Mouse (Mus musculus) forebrain, embryonic 10.5 days (tissue): ENCODE measurements at regions not wholly inside any gene's neighbourhood (a gene's known extent, or its start where the extent isn't known, plus 50 kb on each side); places are given as distances from the start of the nearest gene placed in this dataset.
"Not testable (repeated sequence)": the region's sequence is repeated elsewhere in the genome, so short reads cannot be mapped to it uniquely, and the experiment has no call there.

Source experiments
- DNase-seq: peaks from one replicate; pipeline ENCODE4 v3.0.0-alpha.2; 2017; ENCODE audit warnings: low spot score; ENCODE audit errors: extremely low spot score
- H3K27ac ChIP-seq: fragments of 300-500 bp; sonication (generic); 2 replicates; pipeline ENCODE4 v1.5.1; 2016; ENCODE audit warnings: mild to moderate bottlenecking
- H3K27me3 ChIP-seq: fragments of 300-500 bp; sonication (generic); 2 replicates; pipeline ENCODE4 v1.6.1; 2016; ENCODE audit warnings: mild to moderate bottlenecking; ENCODE audit not compliant: poor library complexity, severe bottlenecking
- H3K36me3 ChIP-seq: fragments of 300-500 bp; sonication (generic); replicated peaks from 2 replicates; pipeline ENCODE4 v1.6.1; 2016; ENCODE audit warnings: mild to moderate bottlenecking, moderate library complexity
- H3K4me1 ChIP-seq: fragments of 300-500 bp; sonication (generic); 2 replicates; pipeline ENCODE4 v1.6.1; 2016
- H3K4me3 ChIP-seq: fragments of 300-500 bp; sonication (generic); 2 replicates; pipeline ENCODE4 v1.5.1; 2016; ENCODE audit warnings: mild to moderate bottlenecking, moderate library complexity
- H3K9me3 ChIP-seq: fragments of 300-500 bp; sonication (generic); 2 replicates; pipeline ENCODE4 v1.6.1; 2016; ENCODE audit warnings: mild to moderate bottlenecking, moderate library complexity
- WGBS: fragments of 180-500 bp; shearing (Covaris S2); methylation state at CpG from one replicate; pipeline ENCODE4 v1.1.7; 2016; 5-methylcytosine and 5-hydroxymethylcytosine counted together

DNA sequence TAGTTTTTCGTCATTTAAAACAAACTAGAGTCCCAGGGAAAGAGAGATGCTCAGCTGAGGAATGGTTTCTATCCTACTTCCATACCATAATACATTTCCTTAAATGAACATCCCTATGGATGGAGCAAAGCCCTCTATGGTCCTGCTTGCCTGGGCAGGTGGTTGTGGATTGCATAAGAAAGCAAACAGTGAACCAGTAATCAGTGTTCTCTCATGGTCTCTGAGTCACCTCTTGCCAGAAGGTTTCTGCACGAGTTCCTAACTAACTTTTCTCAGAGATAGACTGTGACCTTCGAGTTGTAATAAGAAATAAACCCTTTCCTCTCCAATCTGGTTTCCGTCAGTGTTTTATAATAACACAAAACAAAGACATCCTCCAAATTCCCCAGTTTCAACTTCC, 62.9 kb upstream of the Bet1 start:
- Histone ChIP-seq H3K4me3 (no peak overlapping the region), H3K9me3 (no peaks in the 10 kb centered on the region), H3K36me3 (no peaks in the 10 kb centered on the region), H3K4me1 (no peaks in the 10 kb centered on the region), H3K27me3 (no peaks in the 10 kb centered on the region), H3K27ac (no peak overlapping the region)
- DNase-seq, result no peak
- 85% methylated on average over 4 of the region's 4 CpGs for WGBS

DNA sequence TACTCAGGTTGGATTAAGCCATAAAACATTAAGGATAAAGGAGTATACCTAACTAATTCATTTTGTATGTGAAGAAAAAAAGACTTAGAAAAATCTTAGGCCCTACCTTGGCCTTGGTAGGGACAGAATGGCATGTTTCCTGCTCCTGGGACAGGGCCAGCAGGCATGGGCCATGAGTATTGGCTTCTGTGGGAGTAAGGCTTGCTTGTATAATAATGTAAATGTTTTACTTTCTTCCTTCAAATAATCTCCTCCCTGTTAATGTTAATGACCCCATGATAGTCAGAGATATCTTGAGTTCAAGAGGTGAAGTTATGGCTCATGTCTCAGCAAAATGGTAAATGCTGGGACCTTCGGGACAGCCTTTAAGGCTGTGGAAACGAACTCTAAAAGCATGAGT, 71.5 kb upstream of the Bet1 start:
- Histone ChIP-seq H3K36me3 (no peaks in the 10 kb centered on the region), H3K4me1 (no peaks in the 10 kb centered on the region), H3K27me3 (no peaks in the 10 kb centered on the region), H3K9me3 (no peaks in the 10 kb centered on the region), H3K4me3 (no peak overlapping the region), H3K27ac (no peak overlapping the region)
- DNase-seq, result no peak
- WGBS, result 93% methylated on average over 2 of the region's 2 CpGs

DNA sequence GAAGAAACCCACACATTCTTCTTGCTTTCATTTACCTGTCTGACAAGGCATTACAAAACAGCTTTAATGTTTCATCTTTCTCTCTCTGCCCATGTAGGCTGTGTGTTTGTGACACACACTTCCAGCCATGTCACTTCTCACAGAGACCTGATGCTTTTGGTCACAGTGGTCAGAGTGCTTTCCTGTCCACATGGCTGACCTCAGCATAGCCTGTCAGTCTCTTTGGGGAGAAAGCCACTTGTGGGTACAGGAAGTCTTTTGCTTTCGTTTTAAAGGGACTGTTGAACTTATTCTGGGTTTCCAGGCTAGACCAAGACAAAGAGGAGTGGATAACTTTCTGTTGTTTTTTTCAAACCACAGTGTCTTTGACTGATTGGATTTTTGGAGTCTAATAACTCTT, 77.0 kb upstream of the Bet1 start:
- no peaks in the 10 kb centered on the region for H3K36me3 ChIP-seq
- WGBS, result 81% methylated on average over 1 of the region's 1 CpGs

DNA sequence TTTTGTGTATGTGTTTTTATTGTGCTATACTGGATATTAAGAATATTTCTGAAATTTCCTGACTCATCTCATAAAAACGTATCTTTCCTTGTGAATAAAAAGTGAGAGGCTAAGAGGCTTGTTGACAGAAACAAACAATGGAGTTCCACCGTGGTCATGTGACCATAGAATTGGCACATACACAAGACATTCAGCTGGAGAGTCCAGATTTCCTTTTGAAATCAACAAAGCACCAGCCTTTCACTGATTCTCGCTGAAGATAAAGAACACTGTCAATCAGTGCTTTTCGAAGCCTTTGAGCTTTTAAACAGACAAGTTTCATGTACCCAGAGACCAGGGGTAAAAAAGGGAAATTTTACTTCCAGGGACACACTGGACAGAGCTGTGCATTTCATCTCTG, 80.3 kb upstream of the Bet1 start:
- no peak for DNase-seq
- Histone ChIP-seq H3K4me3 (no peak overlapping the region), H3K27ac (no peak overlapping the region), H3K4me1 (no peaks in the 10 kb centered on the region), H3K36me3 (no peaks in the 10 kb centered on the region), H3K27me3 (no peaks in the 10 kb centered on the region), H3K9me3 (no peaks in the 10 kb centered on the region)
- 78% methylated on average over 4 of the region's 4 CpGs for WGBS

More for the DNA sequence above, 77.0 kb upstream of the Bet1 start:
- Histone ChIP-seq H3K4me1 (no peaks in the 10 kb centered on the region), H3K27me3 (no peaks in the 10 kb centered on the region), H3K9me3 (no peaks in the 10 kb centered on the region), H3K27ac (no peak overlapping the region), H3K4me3 (no peak overlapping the region)
- no peak for DNase-seq

DNA sequence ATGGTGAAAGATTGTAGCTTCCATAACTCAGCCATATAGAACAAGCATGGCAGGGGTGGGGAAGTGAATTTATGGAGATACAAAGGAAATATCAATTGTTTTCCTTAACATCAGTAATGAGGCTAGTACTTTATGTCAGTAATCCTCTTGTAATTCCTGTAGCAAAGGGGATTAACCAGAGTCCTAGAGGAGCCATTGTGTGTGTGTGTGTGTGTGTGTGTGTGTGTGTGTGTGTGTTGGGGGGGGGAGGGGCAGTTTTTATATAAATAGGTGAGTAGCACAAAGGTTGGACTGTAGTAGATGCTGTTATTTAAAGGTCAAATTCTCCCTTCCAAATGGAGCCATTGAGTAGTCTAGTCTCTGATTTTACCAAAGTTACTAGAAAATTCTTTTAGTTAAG, 81.0 kb upstream of the Bet1 start:
- H3K9me3 ChIP-seq, result no peaks in the 10 kb centered on the region
- H3K4me1 ChIP-seq, result no peaks in the 10 kb centered on the region
- H3K4me3 ChIP-seq, result no peak overlapping the region
- H3K27ac ChIP-seq, result no peak overlapping the region
- no peaks in the 10 kb centered on the region for H3K27me3 ChIP-seq
- no peak for DNase-seq
- H3K36me3 ChIP-seq, result no peaks in the 10 kb centered on the region

DNA sequence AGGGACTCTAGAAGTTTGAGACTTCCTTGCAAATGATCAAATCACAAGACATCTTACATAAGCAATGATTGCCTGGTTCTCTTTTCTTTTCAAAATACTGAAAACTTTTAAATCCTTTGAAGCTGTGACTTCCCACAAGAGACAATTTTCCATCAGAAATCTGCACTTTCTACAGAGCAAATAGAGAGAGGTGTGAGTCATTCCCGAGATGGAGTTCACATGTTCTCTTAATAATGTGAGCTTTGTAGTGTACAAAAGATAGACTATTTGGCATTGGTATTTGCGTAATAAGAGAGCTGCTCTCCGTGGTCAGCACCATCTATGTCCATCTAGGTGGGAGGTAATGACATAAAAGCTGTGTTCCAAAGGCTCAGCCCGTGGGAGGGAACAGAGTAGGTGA, 84.8 kb upstream of the Bet1 start:
- Histone ChIP-seq H3K4me3 (no peak overlapping the region), H3K27me3 (no peaks in the 10 kb centered on the region), H3K36me3 (no peaks in the 10 kb centered on the region), H3K9me3 (no peaks in the 10 kb centered on the region), H3K4me1 (no peaks in the 10 kb centered on the region), H3K27ac (no peak overlapping the region)
- 72% methylated on average over 4 of the region's 4 CpGs for WGBS
- DNase-seq, result no peak

DNA sequence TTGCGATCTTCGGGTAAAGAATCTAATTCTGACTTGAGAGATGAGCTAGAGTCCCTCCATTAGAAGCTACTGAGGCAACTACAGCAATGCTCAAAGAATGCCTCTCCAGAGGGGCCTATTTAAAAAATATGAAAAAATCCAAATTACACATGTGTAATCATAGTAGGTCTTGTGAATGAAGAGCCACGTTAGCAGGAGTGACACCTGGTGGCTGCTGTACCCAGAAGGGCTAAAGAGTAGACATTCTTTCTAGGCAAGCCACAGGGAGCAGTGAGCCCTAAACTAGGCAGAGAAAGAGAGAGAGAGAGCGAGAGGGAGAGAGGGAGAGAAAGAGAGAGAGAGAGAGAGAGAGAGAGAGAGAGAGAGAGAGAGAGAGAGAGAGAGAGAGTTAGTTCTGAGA, 100.9 kb upstream of the Bet1 start:
- WGBS, result 74% methylated on average over 4 of the region's 4 CpGs
- Histone ChIP-seq H3K4me1 (no peaks in the 10 kb centered on the region), H3K9me3 (no peaks in the 10 kb centered on the region), H3K4me3 (no peak overlapping the region), H3K27me3 (no peaks in the 10 kb centered on the region), H3K27ac (no peak overlapping the region), H3K36me3 (no peaks in the 10 kb centered on the region)
- DNase-seq, result no peak

DNA sequence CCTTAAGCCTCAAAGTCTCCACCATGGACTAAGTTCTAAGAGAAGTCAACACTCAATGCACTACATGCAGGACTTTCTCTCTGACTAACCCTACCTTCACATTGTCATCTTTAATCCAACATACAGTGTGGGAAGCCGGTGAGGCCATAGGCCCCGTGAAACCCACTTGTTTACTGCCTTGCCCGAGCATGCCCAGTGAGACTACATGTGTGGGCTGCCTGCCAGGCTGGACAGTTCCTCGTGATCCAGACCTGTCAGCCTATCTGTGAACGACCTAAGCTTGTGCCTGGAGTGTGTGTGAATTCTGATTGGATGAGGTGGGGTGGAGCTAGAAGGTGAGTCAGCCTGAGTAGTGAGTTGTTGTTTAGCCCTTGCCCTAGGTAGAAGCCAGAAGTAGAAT, 104.2 kb upstream of the Bet1 start:
- H3K9me3 ChIP-seq, H3K4me1 ChIP-seq, DNase-seq, H3K4me3 ChIP-seq, H3K27ac ChIP-seq, H3K36me3 ChIP-seq, H3K27me3 ChIP-seq: not testable (repeated sequence)
- WGBS, result 75% methylated on average over 5 of the region's 5 CpGs

DNA sequence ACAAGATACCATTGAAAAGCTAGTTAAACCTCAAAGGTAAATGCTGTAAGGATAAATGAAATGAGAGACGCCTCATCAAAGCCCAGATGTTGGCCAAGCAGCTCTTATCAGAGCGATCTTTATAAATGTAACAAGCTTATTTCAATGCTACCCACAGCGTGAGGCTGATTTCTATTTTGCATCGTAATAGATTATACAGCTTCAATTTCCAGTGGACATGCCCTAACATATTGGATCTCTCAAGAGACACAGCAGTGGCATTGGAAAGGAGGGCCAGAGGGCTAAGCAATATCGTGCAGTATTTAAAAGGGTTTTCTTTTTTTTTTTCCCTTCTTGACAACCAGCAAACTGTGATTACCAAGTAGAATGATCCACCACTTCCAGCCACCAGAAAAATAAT, 106.5 kb upstream of the Bet1 start:
- Histone ChIP-seq H3K4me1 (no peaks in the 10 kb centered on the region), H3K27ac (no peak overlapping the region), H3K4me3 (no peak overlapping the region), H3K27me3 (no peaks in the 10 kb centered on the region), H3K9me3 (no peaks in the 10 kb centered on the region), H3K36me3 (no peaks in the 10 kb centered on the region)
- DNase-seq, result no peak
- 84% methylated on average over 5 of the region's 5 CpGs for WGBS

DNA sequence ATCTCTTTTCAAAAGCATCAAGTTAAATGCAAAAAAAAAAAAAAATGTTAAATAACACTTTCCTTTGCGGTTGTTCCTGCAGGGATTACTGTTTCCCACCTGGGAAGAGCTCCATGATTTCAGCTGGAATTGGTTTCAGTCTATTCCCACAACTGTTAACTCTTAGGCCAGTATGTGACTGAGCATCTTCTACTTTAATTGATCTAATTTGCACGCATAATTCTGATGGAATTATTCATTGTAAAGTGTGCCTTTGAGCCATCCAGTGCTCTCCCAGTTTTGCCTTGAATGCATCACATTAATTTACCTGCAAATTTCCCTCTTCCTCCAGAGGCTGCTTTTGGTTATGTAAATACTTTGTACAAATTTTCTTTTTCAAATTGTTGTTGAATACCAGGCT, 114.4 kb upstream of the Bet1 start:
- WGBS, result 67% methylated on average over 2 of the region's 2 CpGs
- no peak for DNase-seq
- Histone ChIP-seq H3K36me3 (no peaks in the 10 kb centered on the region), H3K4me1 (peaks cover 3% of the 10 kb centered on the region; the same call in 1 of the 2 replicates), H3K27me3 (no peaks in the 10 kb centered on the region), H3K9me3 (no peaks in the 10 kb centered on the region), H3K4me3 (no peak overlapping the region), H3K27ac (no peak overlapping the region)

DNA sequence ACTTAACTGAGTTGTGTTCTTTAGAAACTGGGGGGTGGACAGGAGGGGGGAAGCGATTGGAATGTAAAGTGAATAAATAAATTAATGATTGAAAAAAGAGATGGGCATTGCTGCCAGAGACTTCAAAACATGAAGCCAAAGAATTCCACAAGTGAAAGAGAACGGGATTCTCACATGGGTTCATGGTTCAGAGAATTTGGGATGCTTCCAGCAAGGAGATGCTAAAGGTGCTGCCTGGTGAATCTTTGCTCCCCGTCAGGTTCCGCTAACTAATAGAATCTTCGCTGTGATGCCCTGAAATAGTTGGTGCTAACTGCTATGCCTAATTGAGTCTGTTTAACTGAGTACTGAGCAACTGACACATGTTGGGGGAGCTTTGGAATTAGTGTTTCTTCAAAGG, 118.9 kb upstream of the Bet1 start:
- no peaks in the 10 kb centered on the region for H3K27me3 ChIP-seq
- H3K9me3 ChIP-seq, result no peaks in the 10 kb centered on the region
- no peaks in the 10 kb centered on the region for H3K36me3 ChIP-seq
- H3K4me3 ChIP-seq, result no peak overlapping the region
- peaks cover 3% of the 10 kb centered on the region; the same call in 1 of the 2 replicates for H3K4me1 ChIP-seq
- no peak for DNase-seq
- WGBS, result 89% methylated on average over 5 of the region's 5 CpGs
- no peak overlapping the region for H3K27ac ChIP-seq

DNA sequence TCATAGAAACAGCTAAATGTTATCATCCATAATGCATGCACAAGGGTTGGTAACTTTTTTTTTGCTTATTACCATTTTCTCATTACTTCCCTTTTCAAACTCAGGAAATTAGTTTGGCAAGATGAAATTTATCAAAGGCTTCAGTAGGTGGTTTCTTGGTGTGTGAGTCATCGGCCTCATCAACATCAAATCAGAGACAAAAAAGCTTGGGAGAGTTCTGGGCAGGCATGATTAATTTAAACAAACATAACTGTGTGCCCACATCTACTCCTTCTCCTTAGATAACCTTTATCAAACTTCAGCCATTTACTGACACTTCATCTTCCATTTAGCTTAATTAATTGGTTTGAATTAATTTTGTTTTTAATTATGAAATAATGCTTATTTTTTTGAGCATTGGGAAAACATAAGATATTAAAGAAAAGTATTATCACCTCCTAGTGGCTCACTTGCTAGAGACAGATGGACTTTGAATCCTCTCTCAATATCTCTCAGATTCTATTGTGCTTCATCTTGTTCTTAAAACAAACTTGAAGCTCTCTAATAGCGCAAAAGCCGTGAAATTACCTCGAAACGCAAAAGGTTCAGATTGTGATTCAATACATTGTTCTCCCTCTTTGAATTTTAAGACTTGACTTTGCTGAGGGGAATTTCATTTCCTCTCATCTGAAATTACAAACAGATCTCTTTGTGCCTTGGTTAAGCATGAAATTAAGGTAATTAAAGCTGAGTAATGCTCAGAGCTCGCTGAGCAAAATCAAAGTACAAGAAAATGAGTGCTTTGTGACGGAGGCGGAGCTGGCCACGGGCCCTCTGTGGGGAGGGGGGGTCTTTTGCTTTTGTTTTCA, 158.7 kb upstream of the Bet1 start:
- Histone ChIP-seq H3K36me3 (no peaks in the 10 kb centered on the region), H3K4me1 (peaks cover 10% of the 10 kb centered on the region), H3K27me3 (peaks cover 16% of the 10 kb centered on the region), H3K9me3 (no peaks in the 10 kb centered on the region), H3K4me3 (no peak overlapping the region), H3K27ac (no peak overlapping the region)
- WGBS, result 31% methylated on average over 9 of the region's 9 CpGs
- peak; percentile 15 for DNase-seq

DNA sequence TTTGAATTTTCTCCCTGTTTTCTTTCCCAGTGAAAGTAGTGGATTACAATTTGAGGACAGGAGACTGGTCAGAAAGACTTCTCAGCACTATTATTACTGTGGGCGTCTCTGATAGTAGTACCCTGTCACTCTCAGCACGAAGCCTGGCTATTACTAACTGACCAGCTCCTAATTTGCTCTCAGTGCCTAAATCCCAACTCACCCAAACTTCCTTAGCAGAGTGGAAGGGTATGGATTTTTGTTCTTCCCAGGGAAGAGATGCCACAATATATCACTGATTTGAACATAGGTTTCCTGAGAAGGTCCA, 159.3 kb upstream of the Bet1 start:
- Histone ChIP-seq H3K36me3 (no peaks in the 10 kb centered on the region), H3K27me3 (peaks cover 16% of the 10 kb centered on the region), H3K9me3 (no peaks in the 10 kb centered on the region), H3K27ac (no peak overlapping the region), H3K4me3 (no peak overlapping the region), H3K4me1 (peaks cover 10% of the 10 kb centered on the region)
- DNase-seq, result no peak
- 24% methylated on average over 2 of the region's 2 CpGs for WGBS

DNA sequence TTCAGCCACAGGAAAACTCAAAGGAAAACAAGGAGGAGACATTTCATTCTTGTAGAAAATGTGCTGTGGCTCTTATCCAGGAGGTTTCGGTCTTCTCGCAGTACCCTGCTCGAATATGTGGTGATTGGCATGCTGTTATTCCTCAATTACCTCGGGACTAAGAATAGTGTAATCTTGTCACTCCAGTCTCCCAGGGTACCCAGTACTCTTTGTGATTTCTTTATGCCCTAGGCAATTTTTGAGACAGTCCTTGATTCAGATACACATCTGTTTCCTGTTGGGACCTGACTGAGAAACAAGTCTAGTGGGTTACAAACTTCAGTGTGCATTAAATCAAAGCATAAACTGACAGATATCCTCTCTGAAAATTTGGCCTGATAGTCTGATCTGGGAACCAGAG, 189.8 kb upstream of the Bet1 start:
- Histone ChIP-seq H3K4me1 (peaks cover 15% of the 10 kb centered on the region; the same call in 1 of the 2 replicates), H3K27ac (no peak overlapping the region), H3K4me3 (no peak overlapping the region), H3K9me3 (no peaks in the 10 kb centered on the region), H3K36me3 (no peaks in the 10 kb centered on the region), H3K27me3 (no peaks in the 10 kb centered on the region)
- no peak for DNase-seq
- WGBS, result 67% methylated on average over 4 of the region's 4 CpGs
